Mouse (Mus musculus) retina, postnatal 1 day (tissue): Measurements from ENCODE around the gene Gm14410.
"Not testable (repeated sequence)": the region's sequence is repeated elsewhere in the genome, so short reads cannot be mapped to it uniquely, and the experiment has no call there.

Source experiments
- DNase-seq: peaks from one replicate; pipeline ENCODE4 v3.0.0-alpha.2; 2012

Gene Gm14410

GRCm38 (mm10) chr2:177206341-177206740, at the start of gene Gm14410:
Gene Gm14410, minus strand, starts transcription at chr2:177206421.
- not testable (repeated sequence) for DNase-seq

- not testable (repeated sequence) for DNase-seq
These were observed 41.2 kb upstream of the Gm14410 start for GRCm38 (mm10) chr2:177247449-177247848.

GRCm38 (mm10) chr2:177230461-177230860, 24.2 kb upstream of the Gm14410 start:
- DNase-seq = not testable (repeated sequence)

DNA sequence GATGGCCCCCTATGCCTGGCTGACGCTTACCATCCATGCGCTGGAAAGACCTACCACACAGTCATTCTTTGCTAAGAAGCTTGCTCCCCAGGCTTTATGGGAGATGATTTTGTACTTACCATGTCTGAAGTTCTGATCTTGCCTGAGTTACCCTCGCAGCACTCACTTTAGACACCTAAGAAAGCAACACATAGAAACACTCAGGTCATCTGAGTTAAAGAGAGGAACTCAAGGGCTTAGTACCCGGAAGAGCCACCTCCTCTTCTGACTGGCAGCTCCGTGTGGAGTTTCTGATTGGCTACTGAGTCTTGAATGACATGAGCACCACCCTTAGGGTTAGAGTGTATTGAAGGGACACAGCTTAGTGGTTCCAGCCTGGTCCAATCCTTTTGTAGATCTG, 33.5 kb downstream of the Gm14410 start:
- DNase-seq = not testable (repeated sequence)
